Mouse (Mus musculus) subcutaneous adipose tissue, adult 2 months (tissue): ENCODE measurements around the gene Iah1. TPM values are rescaled to one million over a fixed set of nuclear protein-coding genes. Genes with fewer than 3 reads are reported as not detected.

ENCODE experiments used
- polyA plus RNA-seq: library from polyadenylated mRNA; depleted of rRNA; stranded (reverse); fragments of >200 nt; gene quantifications from 2 replicates; pipeline ENCODE4 v1.2.3, GENCODE M21; 2012; ENCODE audit warnings: low replicate concordance; rRNA removed

The Iah1 gene
- polyA plus RNA-seq, result 121 and 147 TPM in 2 replicates

GRCm38 (mm10) chr12:21315923-21316868 lies at the start of gene Iah1:
TSS of gene Iah1 (plus strand) at chr12:21316389.

DNA sequence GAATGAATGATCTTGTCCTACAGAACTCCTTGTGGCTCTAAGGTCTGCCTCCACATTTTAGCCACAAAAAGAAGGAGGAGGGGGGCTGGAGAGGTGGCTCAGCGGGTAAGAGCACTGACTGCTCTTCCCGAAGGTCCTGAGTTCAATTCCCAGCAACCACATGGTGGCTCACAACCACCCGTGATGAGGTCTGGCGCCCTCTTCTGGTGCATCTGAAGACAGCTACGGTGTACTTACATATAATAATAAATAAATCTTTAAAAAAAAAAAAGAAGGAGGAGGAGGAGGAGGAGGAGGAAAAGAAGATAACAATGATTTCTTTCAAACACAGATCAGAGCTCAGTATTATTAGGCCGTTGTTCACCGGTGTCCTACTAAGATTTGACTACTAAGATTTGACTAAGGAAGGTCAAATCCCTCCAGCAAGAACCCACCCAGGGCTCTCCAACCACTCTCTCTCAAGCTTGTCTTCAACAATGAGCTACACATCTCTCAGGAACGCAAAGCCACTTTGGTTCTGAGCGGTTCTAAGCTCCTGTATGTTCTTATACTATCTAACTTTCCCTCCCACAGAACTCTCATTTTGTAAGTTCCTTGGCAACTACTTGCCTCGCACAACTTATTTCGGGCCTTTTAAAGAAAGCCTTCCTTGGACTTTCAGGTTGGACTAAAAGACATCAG lies 31.3 kb upstream of the Iah1 start, which contains the start of gene Cpsf3:
Cpsf3 (plus strand) TSS at position 631 of the 681 bp plus-strand sequence.

DNA sequence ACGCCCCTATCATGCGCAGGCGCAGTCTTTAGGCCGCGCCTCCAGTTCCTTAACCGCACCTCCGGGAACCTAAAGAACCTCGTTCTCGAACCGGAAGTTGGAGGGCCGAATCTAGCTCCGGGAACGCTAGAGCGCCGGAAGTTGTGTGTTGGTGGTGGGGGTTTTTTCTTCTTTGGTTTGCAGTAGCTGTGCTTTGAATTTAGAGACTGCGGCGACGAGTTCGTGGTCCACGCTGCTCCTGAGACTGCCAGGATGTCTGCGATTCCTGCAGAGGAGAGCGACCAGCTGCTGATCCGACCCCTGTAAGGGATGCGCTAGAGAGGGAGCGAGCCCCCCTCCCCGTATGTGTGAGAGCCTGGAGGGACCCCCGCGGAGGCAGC lies 30.0 kb upstream of the Iah1 start, which contains the start of gene Itgb1bp1:
Itgb1bp1 (minus strand) TSS at position 42 of the 380 bp plus-strand sequence.

DNA sequence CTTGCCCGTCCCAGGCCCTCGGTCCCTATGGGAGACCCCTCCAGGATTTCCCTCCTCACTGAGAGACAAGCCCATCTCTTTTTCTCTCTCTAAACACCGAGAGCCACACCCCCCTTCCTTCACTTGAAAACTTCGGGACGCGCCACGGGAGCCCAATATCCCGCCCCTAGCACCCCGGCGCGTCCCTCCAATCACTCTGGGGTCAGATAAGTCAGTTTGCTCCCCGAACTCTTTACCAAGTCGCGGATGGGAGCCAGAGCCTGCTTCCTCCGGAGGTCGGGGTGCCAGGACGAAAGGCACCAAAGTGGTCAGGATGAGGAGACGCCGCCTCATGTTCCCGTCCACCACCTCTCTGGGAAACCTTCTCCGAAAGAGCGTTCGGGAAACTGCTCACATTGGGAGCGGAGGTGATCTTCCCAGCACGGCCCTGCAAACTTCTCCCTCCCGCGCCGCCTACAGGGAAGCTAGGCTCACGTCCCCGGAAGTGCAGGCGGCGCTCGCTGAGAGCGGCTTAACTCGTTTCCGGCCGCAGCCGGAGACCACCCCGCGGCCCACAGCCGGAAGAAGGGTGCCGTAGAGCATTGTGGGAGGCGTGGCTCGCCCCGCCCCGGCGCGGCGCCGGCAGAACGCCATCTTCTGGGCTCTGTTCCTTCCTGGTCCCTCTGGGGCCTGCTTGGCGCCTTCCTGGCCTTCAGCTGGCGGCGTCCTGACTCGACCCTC lies 57.1 kb downstream of the Iah1 start, which contains the start of gene Adam17:
Adam17 (minus strand) TSS at position 533 of the 720 bp plus-strand sequence.

Other genes starting within 250 kb of the Iah1 start
- 47.6 and 49.6 TPM in 2 replicates for gene Cpsf3, start 31.0 kb upstream of the Iah1 start, polyA plus RNA-seq
- 32.5 and 74.8 TPM in 2 replicates for gene Itgb1bp1, start 30.1 kb upstream of the Iah1 start, polyA plus RNA-seq
- 33.4 and 42.8 TPM in 2 replicates for gene Adam17, start 57.2 kb downstream of the Iah1 start, polyA plus RNA-seq
- 137 and 141 TPM in 2 replicates for gene Ywhaq, start 101.2 kb downstream of the Iah1 start, polyA plus RNA-seq